Mouse (Mus musculus) E14TG2a.4 (cell line): ENCODE data around the gene Wdr6.
"Not testable (repeated sequence)": the region's sequence is repeated elsewhere in the genome, so short reads cannot be mapped to it uniquely, and the experiment has no call there.

ENCODE experiments used
- CTCF ChIP-seq: conservative IDR thresholded peaks from 2 replicates; pipeline ENCODE4 v1.5.1; 2014; ENCODE audit warnings: low read length
- NANOG ChIP-seq: IDR thresholded peaks from 2 replicates; pipeline ENCODE4 v1.6.1; 2014; ENCODE audit warnings: borderline replicate concordance, low read length, mixed read lengths
- POU5F1 ChIP-seq: IDR thresholded peaks from 2 replicates; pipeline ENCODE4 v1.6.1; 2014; ENCODE audit warnings: low read length, borderline replicate concordance

GRCm38 (mm10) chr9:108607929-108608328 lies 29.4 kb upstream of the Wdr6 start:
- not testable (repeated sequence) for TF ChIP-seq POU5F1, CTCF, NANOG
